Mouse (Mus musculus) CD4-positive, CD25-positive, alpha-beta regulatory T cell, adult 9 weeks (primary cell): ENCODE measurements around the gene Gm20850. TPM values are rescaled to one million over a fixed set of nuclear protein-coding genes. Genes with fewer than 3 reads are reported as not detected.

Experiments used
- polyA plus RNA-seq: library from polyadenylated mRNA; unstranded; fragments of 100-300 nt; shearing (Covaris generic); gene quantifications from one replicate; pipeline ENCODE4 v1.2.1, GENCODE M21; 2017

Gm20850 gene
- polyA plus RNA-seq = not detected

DNA sequence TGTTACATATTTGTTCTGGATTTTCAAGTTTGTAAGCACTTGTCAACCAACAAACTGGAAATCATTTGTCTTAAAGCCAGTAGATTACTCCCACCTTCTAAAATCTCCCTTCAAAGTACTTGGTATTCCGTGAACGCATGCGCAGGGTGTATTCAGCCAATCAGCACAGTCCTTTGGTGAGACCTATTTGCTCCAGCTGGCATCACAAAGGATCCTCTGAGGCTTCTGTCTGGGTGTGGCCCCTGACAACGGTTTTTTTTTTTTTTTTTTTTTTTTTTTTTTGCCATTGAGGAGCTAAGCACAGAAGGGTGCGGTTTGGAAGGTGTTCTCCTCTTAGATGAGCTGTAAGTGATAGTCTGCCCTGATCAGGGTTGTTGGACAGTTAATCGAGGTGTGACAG lies at the start of gene Gm20850:
TSS of gene Gm20850 (plus strand) at position 301 of the 400 bp plus-strand sequence.

